Mouse (Mus musculus) activated CD4-positive, CD25-positive, alpha-beta regulatory T cell, adult 9 weeks (primary cell): ENCODE measurements around the gene Lsm14a. TPM values are rescaled to one million over a fixed set of nuclear protein-coding genes. Genes with fewer than 3 reads are reported as not detected.

ENCODE experiments used
- polyA plus RNA-seq: library from polyadenylated mRNA; unstranded; fragments of 100-300 nt; shearing (Covaris generic); gene quantifications from one replicate; pipeline ENCODE4 v1.2.1, GENCODE M21; 2017

The Lsm14a gene
- 35.3 TPM for polyA plus RNA-seq

DNA sequence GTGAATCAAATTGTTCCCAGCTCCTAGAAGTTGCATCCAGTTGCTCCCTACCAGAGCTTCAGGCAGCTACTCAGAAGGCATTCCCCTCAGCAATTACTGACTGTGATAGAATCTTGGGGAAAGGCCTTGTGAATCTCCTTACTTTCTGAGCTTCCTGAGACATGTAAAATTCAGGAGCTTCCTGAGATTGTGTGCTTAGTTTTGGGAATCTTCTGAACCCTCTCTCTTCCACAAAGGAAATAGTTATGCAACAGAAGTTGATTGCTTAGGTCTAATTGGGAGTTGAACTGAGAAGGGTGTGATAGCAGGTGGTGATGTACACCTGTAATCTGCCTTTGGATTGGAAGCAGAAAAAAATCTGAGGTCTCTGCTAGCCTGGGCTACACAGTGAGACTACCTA, at the start of gene Lsm14a:
Lsm14a (minus strand) TSS at position 101 of the 400 bp plus-strand sequence.

DNA sequence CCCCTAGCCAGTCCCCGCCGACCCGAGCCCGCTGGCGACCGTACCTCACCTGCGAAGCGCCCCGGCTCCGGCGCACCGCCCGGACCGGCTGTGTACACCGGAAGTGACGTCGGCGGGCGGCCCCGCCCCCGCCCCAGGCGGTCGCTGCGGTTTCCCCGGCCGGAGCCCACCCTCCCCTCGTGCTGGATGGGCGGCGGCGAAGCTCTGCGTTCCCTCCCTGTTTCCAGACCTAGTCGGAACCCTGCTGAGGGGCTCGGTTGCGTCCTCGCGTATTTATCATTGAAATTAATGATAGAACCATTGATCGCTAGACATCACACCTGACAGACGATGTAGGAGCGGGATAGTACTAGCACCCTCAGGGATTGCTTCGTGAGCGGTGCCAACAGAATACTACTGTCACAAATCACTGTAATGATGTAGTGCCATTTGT, 79.7 kb downstream of the Lsm14a start, which contains the start of gene 4931406P16Rik:
4931406P16Rik (minus strand) TSS at position 109 of the 433 bp plus-strand sequence.

Other genes starting within 250 kb of the Lsm14a start
- 154 TPM for gene Uba2, start 223.7 kb downstream of the Lsm14a start, polyA plus RNA-seq
- gene Pdcd2l, start 196.7 kb downstream of the Lsm14a start, polyA plus RNA-seq, result 47.5 TPM
- 380 TPM for gene Gpi1, start 163.0 kb downstream of the Lsm14a start, polyA plus RNA-seq
- gene Gm6096, start 142.3 kb downstream of the Lsm14a start, polyA plus RNA-seq, result not detected
- 36.6 TPM for gene 4931406P16Rik, start 79.8 kb downstream of the Lsm14a start, polyA plus RNA-seq